Mouse (Mus musculus) fibroblast of lung, adult 2 months (primary cell): ENCODE data around the gene Slc1a5.

Experiments
- DNase-seq: peaks from one replicate; pipeline ENCODE4 v3.0.0-alpha.2; 2011; ENCODE audit warnings: low read depth

Slc1a5 gene

DNA sequence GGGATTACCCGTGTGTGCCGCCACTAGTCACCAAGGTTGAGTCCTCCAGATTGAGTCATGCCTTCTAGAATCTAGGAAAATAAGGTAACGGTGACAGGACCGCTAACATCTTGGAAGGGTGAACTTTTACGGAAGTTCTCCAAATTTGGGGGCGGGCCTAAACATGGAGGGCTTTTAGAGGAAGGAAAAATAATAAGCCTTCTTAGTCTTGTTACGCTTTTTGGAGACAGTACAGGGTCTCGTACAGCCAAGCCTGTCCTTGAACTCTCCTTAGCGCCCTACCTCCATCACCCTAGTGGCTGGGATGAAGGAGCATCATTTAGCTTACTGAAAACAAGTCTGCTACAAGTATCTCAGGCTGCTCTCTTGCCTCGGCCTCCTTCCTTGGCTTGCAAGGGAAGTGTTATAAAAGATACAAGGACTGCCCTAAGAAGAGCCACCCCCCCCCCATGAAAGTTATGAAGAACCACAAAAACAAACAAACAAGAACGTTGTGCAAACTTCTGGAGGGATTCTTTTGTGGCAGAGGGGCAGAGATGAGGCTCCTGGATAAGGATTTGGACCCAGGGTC is 1.5 kb downstream of the Slc1a5 start:
- no peak for DNase-seq

GRCm38 (mm10) chr7:16783224-16783688 is 2.1 kb downstream of the Slc1a5 start:
- DNase-seq, result no peak

DNA sequence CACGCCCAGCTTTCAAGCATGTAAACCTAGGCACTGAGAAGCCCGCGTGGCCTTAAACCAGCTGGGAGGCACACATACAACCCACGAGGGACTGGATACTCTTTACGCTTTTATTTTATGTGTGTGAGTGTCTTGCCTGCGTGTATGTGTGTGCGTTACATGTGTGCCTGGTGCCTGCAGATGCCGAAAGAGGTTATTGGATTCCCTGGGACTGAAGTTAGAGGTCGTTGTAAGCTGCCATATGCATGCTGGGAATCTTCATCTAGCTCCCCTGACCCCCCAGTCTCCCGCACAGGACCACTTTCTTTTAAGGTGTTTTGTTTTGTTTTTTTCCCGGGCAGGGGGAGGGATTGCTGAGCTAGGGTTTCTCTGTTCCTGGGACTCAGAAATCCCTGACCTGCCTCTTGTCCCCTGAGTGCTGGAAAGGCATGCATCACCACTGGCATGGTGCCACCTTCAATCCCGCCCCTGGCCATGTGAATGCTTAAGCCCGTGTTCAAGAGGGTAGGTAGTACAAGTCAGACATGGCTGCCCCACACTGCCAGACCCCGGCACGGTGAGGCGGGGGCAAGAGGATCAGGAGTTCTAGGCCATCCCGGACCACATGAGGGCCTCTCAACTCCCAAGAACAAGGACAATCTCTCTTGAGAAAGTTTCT is 2.7 kb downstream of the Slc1a5 start:
- DNase-seq, result no peak

DNA sequence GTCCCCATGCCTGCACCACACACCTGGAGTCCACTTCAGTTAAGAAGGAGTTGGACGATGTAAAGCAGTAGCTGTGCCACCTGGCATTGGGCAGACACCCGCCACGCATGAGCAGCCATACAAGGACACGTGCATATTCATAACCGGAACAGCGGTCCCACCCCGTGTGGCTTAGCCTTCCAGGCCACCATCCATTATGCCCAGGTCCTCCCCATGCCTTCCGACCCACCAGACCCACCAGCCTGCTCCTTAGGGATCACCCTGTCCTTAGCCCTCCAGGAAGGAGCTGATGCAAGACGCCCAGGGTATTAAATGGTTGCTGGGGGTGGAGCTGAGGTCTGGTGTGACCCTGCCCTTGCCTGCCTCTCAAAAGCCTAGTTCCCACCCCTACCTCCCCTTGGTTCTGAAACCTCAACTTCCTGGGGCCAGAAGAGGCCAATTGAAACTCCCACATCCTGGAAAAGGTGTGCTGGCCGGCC is 3.4 kb downstream of the Slc1a5 start:
- DNase-seq, result no peak

- DNase-seq, result no peak
Measured at GRCm38 (mm10) chr7:16785541-16786083, 4.5 kb downstream of the Slc1a5 start.

DNA sequence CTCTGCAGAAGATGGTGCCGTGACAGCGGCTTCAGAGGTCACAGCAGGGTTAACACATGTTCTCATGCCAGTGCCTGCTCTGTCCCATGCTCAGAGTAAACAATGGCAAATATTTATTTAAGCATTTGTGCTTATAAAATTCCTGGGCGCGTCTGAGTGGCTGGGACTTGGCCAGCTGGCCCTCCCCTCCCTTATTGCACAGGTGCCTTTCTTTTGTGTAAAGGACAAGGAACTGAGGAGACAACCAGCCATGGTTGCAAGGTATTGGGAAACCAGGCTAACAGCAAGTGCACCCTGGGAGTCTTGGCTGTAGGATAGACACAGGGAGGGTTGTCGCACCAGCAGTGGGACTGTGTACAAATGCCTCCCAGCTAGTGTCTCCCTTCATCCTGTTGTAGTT is 11.2 kb downstream of the Slc1a5 start:
- no peak for DNase-seq

GRCm38 (mm10) chr7:16793010-16793725 is 12.0 kb downstream of the Slc1a5 start:
- DNase-seq, result no peak

DNA sequence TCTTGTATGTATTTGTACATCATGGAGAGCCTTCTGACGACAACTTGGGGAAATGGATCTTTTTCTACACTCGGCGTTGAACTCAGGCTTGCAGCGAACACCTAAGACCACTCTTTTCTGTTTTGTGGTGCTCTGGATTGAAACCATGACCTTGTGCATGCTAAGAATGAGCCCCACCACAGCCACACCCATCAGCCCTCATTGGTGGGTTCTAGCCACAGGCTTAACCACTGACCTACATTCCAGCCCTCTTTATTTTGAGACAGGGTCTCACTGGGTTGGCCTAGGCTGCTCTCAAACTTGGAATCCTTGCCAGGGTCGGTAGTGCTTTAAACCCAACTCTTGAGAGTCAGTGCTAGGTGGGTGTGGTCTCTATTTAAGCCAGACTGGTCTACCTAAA is 13.7 kb downstream of the Slc1a5 start:
- DNase-seq, result no peak

- no peak for DNase-seq
Measured at GRCm38 (mm10) chr7:16804409-16805028, 23.4 kb downstream of the Slc1a5 start.

DNA sequence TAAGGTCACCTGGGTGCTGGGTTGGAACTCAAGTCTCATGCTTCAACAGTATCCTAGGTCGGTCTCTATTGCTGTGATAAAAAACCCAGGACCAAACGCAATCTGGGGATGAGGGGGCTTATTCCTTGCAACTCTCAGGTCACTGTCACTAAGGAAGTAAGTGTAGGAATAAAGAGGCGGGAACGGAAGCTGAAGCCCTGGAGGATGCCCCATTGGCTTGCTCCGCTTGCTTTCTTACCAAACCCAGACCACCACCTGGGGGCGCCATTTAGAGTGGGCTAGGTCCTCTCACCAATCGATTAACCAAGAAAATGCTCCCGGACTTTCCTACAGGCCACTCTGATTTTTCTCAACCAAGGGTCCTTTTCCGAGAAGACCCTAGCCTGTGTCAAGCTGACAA is 26.8 kb downstream of the Slc1a5 start:
- no peak for DNase-seq

GRCm38 (mm10) chr7:16808647-16809046 is 27.5 kb downstream of the Slc1a5 start:
- DNase-seq, result no peak

- DNase-seq, result no peak
Measured at GRCm38 (mm10) chr7:16809739-16810138, 28.6 kb downstream of the Slc1a5 start.

DNA sequence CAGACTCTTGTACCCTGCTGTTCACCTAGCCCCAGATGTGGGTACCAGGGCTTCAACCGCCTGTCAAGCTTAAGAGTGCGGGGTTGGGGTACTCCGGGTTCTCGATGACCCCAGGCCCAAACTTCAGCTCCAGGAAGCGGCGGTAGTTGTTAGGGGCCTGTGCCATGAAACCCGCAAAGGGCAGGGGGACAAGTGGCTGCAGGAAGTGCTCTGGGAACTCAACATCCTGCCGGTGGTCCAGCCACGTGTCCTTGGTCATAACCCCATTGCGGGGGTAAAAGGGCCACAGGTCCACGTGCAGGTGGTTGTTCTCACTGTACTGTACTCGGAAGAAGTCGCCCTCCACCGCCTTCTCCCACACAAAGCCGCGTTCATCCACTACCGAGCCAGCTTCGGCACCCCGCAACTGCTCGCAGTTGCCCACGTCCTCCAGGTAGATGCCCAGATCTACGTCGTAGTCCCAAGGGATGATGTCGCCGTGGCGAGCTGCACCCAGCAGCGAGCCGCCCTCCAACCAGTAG is 29.3 kb downstream of the Slc1a5 start:
- DNase-seq, result no peak

DNA sequence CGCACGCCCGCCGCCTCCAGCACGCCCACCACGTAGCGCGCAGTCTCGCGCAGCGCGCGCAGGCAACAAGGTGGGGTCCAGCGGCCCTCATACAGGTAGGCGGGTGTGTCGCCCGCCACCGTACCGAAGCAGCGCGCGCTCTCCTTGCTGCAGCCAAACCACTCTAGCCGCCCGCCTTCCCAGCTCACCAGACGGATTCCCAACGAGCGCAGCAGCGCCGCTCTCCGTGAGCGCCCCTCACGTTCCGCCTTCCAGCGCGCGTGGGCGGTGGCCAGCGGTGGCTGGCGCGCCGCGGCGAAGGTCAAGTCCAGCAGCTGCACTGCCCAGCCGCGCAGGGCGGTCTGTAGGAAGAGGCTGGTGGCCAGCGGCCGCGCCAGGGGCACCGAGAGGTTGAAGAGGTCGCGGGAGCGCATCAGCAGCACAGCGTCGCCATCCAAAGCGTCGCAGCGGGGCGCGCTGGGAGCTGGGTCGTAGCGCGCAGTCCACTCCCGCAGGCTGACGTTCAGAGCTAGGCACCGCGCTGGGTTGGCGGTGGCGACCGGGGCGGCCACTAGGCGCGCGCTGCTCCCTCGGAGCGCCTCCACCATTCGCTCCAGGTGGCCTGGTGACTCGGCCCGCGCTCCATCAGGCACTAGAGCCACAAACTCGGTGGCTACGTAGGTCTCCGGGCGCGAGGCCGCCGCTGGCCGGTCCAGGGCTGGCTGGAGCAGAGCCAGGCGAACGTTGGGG is 29.9 kb downstream of the Slc1a5 start:
- no peak for DNase-seq

DNA sequence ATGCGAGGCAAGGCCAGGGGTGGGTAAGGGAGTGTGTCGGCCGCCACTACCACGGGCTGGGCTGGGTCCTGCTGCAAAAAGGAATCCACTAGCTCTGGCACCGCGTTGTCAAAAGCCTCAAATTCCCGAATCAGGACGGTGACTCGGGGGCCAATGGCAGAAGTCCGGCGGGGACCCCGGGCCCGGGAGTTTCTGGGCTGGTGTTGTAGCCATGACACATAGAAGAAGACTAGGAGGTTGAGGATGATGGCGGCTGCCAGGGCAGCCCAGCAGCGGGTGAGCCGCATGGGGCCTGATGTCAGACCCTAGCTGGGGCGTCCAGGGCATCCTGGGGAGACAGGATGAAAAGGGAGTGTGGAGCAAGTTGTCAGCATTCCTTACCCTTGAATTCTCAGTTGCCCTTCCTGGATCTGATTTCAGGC is 30.5 kb downstream of the Slc1a5 start:
- DNase-seq, result no peak

GRCm38 (mm10) chr7:16812505-16812904 is 31.4 kb downstream of the Slc1a5 start:
- DNase-seq, result no peak

GRCm38 (mm10) chr7:16815351-16815941 is 34.3 kb downstream of the Slc1a5 start, which contains the start of gene Strn4:
Gene Strn4, plus strand, starts transcription at chr7:16815889.
- DNase-seq, result no peak

DNA sequence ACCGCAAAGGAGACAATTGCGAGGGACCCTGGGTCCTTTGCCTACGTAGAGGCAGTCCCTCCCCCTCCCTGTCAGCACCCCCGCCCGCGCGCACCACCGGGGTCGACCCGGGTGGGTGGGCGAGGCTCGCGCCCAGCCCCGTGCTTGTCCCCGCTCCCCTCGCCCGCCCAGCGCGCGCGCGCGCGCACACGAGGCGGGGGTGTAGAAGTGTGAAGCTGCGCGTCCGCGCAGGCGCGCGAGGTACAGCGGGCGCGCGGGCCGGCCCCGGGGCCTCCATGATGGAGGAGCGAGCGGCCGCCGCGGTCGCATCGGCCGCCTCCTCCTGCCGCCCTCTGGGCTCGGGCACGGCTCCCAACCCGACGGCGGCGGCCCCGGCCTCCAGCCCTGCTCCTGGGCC is 34.9 kb downstream of the Slc1a5 start:
- DNase-seq, result no peak

DNA sequence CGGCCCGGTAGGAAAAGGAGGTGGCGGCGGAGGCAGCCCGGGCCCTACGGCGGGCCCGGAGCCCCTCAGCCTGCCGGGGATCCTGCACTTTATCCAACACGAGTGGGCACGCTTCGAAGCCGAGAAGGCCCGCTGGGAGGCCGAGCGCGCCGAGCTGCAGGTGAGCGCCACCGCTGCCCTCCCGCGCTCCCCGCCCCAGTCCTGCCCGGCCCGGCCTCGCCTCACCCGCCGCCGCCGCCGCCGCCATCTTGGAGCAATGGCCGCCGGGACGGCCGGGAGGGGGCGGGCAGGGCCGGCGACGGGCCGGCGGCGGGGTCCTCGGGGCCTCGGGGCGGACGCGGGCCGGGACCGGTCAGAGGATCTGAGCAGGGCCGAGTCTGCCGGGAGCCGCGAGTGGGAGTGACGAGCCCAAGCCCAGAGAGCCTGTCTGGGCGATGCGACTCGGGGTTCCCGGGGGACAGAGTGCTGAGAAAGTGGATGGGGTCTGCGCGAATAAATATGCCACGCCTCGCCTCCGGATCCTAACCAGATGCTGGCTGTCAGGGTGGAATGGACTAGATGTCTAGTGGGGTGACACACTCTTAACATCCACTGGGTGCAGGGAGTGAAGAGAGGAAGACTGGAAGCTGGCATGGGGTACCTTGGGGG is 35.5 kb downstream of the Slc1a5 start, which contains the start of gene Fkrp:
Gene Fkrp, minus strand, starts transcription at position 258 of the 648 bp plus-strand sequence.
- no peak for DNase-seq

GRCm38 (mm10) chr7:16817693-16818092 is 36.6 kb downstream of the Slc1a5 start:
- DNase-seq, result no peak
